Mouse (Mus musculus) c-Kit-positive CD71-positive TER-119-negative erythroid progenitor cells, embryonic 14.5 days (primary cell): ENCODE measurements at regions not wholly inside any gene's neighbourhood (a gene's known extent, or its start where the extent isn't known, plus 50 kb on each side); places are given as distances from the start of the nearest gene placed in this dataset.

Source experiments
- DNase-seq: peaks from one replicate; pipeline ENCODE4 v3.0.0-alpha.2; 2013; ENCODE audit warnings: low read depth

DNA sequence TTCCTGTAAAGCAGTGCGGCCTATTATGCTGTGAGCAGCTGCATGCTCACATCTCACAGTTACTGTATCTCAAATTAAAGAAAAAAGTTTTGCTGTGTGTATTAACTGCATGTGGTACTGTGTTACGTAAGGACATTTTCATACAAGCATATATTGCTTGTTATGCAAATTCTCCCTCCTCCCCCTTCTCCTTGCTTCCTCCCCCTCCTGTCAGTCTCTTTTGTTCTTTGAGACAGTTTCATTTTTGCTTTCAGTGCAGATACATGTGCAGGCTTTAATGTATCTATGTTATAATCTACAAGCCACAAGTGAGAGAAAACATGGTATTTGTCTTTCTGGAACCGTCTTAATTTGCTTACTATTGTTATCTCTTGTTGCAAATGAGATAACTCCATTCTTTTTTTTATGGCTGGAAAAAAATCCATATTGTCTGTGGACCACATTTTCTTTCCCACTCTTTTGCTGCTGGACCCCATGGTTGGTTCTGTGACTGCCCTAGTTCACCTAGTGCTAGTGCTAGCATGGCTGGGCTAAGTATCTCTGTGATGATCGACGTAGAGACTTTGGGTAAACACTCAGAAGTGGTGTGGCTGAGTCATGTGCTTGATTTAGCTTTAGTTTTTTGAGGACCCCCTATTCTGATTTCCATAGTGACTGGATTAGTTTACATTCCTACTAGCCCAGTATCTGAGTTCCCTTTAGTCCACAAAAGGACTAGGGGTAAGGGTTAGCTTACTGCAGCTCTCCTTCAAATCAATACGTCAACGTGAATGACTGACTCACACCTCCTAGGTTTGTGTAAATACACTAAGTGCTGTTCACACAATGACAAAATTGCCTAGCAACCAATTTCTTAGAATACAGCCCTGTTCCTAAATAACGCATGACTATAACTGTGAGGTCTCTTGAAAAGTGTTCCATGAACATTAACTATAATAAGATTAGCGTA lies 158.1 kb downstream of the Icos start:
- DNase-seq: no peak

GRCm38 (mm10) chr1:61137210-61137885 lies 159.6 kb downstream of the Icos start:
- no peak for DNase-seq

GRCm38 (mm10) chr1:61137954-61138353 lies 160.2 kb downstream of the Icos start:
- no peak for DNase-seq

DNA sequence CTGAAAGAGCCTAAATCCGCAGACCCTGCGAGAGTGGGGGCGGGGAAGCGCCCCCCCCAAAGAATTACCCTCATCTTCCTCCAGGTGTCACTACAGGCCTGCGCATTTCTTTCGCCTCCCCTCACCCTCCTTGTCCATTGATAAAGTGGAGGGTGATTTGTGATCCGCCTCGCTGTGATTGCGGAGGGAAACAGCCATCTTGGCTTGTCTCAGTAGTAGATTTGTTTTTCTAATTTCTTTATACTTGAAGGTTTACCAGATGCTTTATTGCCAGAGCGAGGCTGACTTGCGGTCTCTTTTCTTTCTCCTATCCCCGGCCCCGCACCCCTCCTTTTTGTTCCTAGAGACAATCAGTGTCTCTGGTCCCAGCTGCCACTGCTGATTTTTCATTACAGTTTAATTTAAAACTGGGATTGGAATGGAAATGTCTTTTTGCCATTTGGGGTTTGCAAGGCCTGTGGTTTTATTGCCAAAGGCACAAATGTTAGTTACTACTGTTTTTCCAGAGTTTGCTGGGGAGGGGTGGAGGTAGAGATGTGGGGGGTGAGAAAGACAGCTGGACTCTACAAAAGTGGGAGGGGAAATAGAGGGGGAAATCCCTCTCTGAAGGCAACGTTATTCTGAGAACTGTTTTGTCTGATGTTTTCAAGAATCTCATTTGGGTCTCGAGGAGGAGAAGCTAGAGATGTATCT lies 161.7 kb downstream of the Icos start:
- no peak for DNase-seq

DNA sequence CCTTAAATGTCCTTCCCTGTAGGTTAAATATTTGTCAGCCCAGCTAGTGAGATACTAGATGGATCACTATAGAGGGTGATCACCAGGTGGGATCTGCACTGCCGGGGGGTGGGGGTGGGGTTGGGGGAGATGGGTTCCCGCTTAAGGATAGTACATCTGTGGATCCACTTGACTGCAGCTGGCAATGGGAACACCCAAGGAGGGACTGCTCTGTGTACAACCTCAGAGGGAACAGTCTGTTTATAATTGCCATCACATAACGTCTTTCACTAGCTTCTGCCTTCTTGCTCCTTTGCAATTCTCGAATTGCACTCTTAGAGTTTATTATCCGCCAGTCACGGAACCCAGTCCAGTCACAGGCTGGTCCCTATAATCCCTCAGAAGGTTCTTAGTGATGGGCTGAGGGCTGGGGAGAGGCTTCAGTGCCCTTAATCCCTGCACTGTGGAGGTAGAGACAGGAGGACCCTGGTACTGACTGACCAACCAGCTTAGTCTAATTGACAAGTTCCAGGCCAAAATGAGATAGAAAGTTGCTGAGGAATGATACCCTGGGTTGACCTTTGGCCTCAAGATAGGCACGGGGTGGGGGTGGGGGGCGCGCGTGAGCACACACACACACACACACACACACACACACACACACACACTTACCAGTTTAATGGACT lies 162.4 kb downstream of the Icos start:
- DNase-seq: no peak

GRCm38 (mm10) chr1:61140870-61141591 lies 163.3 kb downstream of the Icos start:
- no peak for DNase-seq

DNA sequence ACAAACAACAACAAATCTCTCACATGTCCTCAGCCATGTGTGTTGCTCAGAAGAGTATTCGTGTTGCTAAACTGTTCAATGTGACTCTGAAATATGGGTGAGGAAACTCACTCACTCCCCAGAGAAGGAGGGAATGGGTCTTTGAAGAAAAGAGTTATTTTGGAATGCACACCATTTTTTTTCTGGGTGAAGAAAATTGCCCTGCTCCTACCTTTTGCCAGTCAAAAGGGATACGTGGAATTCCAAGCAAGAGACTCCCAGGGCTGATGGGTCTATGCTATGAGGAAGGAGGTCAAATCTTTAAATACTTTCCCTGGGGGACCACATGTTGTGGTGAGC lies 163.8 kb downstream of the Icos start:
- DNase-seq: no peak

- no peak for DNase-seq
Observed at GRCm38 (mm10) chr1:61141952-61142351, 164.2 kb downstream of the Icos start.

DNA sequence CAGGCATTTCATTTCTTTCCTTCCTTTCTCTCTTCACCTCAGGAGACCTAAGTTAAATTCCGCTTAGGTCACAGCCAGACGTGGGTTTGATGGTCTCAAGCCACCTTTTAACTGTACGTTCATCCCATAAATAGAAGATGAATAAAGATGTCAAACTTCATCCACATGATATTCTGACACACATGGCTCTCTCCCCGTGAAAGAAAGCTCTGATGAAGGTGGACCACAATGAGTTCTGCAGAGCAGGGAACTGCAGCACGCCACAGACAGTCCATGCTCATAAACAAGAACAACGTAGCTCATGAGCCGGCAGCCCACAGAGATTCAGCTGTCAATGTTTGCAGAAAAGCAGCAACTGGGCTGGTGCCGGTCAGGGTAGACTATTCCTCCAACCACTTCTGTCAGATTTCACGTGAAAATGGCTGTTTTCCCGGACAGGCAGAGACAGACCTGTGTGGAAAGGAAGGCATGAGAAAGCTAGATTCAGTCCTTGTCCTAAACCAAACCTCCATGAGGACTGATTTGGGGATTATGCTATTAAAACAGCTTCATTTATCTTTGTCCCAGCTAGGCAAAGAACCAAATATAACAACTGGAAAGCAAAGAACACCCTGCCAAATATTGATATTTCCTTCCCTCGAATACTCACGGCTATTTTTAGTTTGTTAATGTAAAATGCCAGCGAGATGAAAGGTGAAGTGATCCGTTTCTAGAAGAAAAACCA lies 165.5 kb downstream of the Icos start:
- DNase-seq: no peak

DNA sequence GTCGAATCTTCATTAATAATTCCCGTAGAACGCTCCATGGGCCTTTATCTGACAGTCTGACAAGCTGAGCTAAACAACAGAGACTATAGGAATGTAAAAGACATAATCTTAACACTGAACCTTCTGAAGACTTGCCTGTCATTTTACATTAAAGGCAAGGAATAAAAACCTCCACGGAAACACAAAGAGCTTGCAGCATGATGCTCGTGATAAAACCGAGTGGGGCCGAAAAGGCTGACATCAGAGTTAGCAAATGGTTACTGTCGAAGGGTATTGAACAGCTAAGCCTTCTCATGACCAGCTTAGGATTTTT lies 166.0 kb downstream of the Icos start:
- DNase-seq: no peak

GRCm38 (mm10) chr1:61145013-61145412 lies 167.3 kb downstream of the Icos start:
- DNase-seq: no peak

GRCm38 (mm10) chr1:61145572-61145971 lies 167.8 kb downstream of the Icos start:
- no peak for DNase-seq

- no peak for DNase-seq
Observed at GRCm38 (mm10) chr1:61146222-61146723, 168.5 kb downstream of the Icos start.

DNA sequence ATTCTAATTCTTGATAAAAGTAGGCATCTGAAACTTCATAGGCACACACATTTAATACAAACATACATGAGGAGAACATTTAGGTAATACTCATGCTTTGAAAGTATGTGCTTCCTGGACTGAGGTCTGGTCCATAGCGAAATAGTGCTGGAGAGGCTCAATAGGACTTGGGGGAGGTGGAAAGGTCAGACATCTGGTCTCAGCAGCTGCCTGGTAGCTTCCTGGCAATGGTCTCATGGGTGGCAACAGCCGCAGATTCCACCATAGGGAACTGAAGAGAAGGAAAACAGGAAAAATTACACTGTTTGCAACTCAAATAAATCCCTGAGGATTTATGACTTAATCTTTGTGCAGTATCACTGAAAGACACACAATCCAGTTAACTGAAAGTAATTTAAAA lies 174.0 kb downstream of the Icos start:
- no peak for DNase-seq

GRCm38 (mm10) chr1:61152157-61152556 lies 174.4 kb downstream of the Icos start:
- no peak for DNase-seq

GRCm38 (mm10) chr1:61154216-61154615 lies 176.5 kb downstream of the Icos start:
- DNase-seq: no peak

- no peak for DNase-seq
Observed at GRCm38 (mm10) chr1:61157271-61157670, 179.5 kb downstream of the Icos start.

GRCm38 (mm10) chr1:61160505-61160904 lies 182.8 kb downstream of the Icos start:
- no peak for DNase-seq

DNA sequence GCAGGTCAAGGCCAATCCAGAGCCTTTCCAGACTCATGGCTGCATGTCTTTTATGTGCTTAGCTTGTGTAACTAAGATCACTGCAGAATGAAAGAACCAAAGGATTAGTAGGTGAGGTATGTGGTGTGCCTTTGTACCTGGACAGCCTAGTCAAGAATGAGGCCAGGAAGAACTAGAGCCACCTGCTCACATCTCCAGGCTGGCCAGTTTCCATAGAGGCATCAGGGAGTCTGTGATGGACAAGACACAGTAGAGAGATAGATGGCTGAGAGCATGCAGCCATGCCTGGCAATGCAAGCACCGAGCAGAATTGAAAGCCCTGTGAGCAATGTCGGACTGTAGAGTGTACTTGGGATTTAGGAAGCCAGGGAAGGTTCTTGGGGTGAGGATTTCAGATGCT lies 186.5 kb downstream of the Icos start:
- no peak for DNase-seq

- DNase-seq: no peak
Observed at GRCm38 (mm10) chr1:61171941-61172340, 194.2 kb downstream of the Icos start.

GRCm38 (mm10) chr1:61172946-61173345 lies 195.2 kb downstream of the Icos start:
- no peak for DNase-seq
